Comparison of ENCODE assay signal across 13 mouse cellular contexts in the genomic region with DNA sequence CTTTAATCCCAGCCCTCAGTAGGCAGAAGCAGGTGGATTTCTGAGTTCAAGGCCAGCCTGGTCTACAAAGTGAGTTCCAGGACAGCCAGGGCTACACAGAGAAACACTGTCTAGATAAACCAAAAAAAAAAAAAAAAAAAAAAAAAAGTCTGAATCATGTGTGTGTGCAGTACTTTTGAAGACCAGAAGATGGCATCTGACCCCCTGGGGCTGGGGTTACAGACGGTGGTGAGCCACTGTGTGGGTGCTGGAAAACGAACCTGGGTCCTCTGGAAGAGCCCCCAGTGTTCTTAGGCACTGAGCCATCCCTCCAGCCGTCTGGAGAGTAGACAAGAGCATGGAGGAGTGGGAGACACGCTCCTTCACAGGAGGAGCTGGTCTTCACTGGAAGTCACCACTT. TPM values are rescaled to one million over a fixed set of nuclear protein-coding genes. Genes with fewer than 3 reads are reported as not detected.
A peak's percentile ranks its signal among the peaks of the same experiment; 100 is the strongest.
DNase-seq lines count a peak whose midpoint lies in the region; ATAC-seq and TF ChIP-seq lines count a peak whose summit lies in the region.
"Had no signal": no experiment of that assay in that cellular context is flagged by ENCODE, and none has a peak within 500 bp of the region (broad histone marks: within the 10 kb centered on the region; RNA-seq: fewer than 3 reads in every experiment).

No protein-coding gene starts in this region.

- H3K27me3 ChIP-seq in intestine, postnatal 0 days (replicated peaks; ENCODE audit: control insufficient read depth, insufficient read depth, low read length), result no peaks in the 10 kb centered on the region
- no peaks in the 10 kb centered on the region for H3K27me3 ChIP-seq in intestine, embryonic 16.5 days (replicated peaks; ENCODE audit: control insufficient read depth, insufficient read depth, low read length)
- no peaks in the 10 kb centered on the region for H3K27me3 ChIP-seq in lung, embryonic 14.5 days (ENCODE audit: insufficient read depth, low read length)
- H3K27me3 ChIP-seq in liver, postnatal 0 days (ENCODE audit: insufficient read depth, low read length), result no peaks in the 10 kb centered on the region
- H3K27me3 ChIP-seq: embryonic facial prominence, embryonic 15.5 days; midbrain, embryonic 13.5 days had no signal

- DNase-seq in lung, embryonic 14.5 days, result no peak
- DNase-seq in lung, postnatal 10 days, result no peak
- DNase-seq in ES-CJ7 (ENCODE audit: low read depth, low spot score), result peak; percentile 47
- no peak for DNase-seq in liver, postnatal 0 days
- no peak for DNase-seq in heart, adult 18-20 months
- DNase-seq: adrenal gland, adult 2 months; heart, postnatal 10 days had no signal

- H3K9me3 ChIP-seq in intestine, postnatal 0 days (ENCODE audit: control insufficient read depth), result no peaks in the 10 kb centered on the region
- H3K9me3 ChIP-seq in intestine, embryonic 16.5 days (ENCODE audit: control insufficient read depth, low read length), result 0 out of 2 replicates have a peak, but pooled peaks cover 3% of the 10 kb centered on the region
- no peaks in the 10 kb centered on the region for H3K9me3 ChIP-seq in lung, embryonic 14.5 days (ENCODE audit: low read depth, low read length)
- 0 out of 2 replicates have a peak, but pooled peaks cover 2% of the 10 kb centered on the region for H3K9me3 ChIP-seq in liver, postnatal 0 days (ENCODE audit: low read length)
- H3K9me3 ChIP-seq: embryonic facial prominence, embryonic 15.5 days; midbrain, embryonic 13.5 days had no signal

- no peak for TF ChIP-seq EP300 in liver, postnatal 0 days (IDR thresholded peaks at IDR 0.05; ENCODE audit: low read depth)

- peak; percentile 47 for TF ChIP-seq CTCF in intestine, postnatal 0 days (IDR thresholded peaks at IDR 0.05; ENCODE audit: low read depth)
- peak; percentile 20; the same call in 1 of the 2 replicates for TF ChIP-seq CTCF in lung, embryonic 14.5 days (IDR thresholded peaks at IDR 0.05; ENCODE audit: low read depth)
- peak; percentile 46 for TF ChIP-seq CTCF in liver, postnatal 0 days (IDR thresholded peaks at IDR 0.05; ENCODE audit: low read depth)

- H3K4me1 ChIP-seq in intestine, postnatal 0 days (replicated peaks; ENCODE audit: control insufficient read depth, insufficient read depth, low read length), result 0 out of 2 replicates have a peak, but pooled peaks cover 2% of the 10 kb centered on the region
- peaks cover 21% of the 10 kb centered on the region for H3K4me1 ChIP-seq in intestine, embryonic 16.5 days (ENCODE audit: control insufficient read depth, insufficient read depth, low read length)
- no peaks in the 10 kb centered on the region for H3K4me1 ChIP-seq in lung, embryonic 14.5 days (ENCODE audit: insufficient read depth)
- peaks cover 13% of the 10 kb centered on the region for H3K4me1 ChIP-seq in liver, postnatal 0 days (ENCODE audit: insufficient read depth)

- 78% methylated on average over 4 of the region's 4 CpGs for WGBS in intestine, postnatal 0 days
- 74% methylated on average over 4 of the region's 4 CpGs for WGBS in intestine, embryonic 16.5 days
- 65% methylated on average over 4 of the region's 4 CpGs for WGBS in lung, embryonic 14.5 days
- WGBS in liver, postnatal 0 days (ENCODE audit: insufficient replicate concordance), result 72% methylated on average over 4 of the region's 4 CpGs

- no peak overlapping the region for H3K4me2 ChIP-seq in intestine, postnatal 0 days (replicated peaks; ENCODE audit: low read depth)
- H3K4me2 ChIP-seq in intestine, embryonic 16.5 days (ENCODE audit: low read depth, low read length), result no peak overlapping the region
- no peak overlapping the region for H3K4me2 ChIP-seq in lung, embryonic 14.5 days
- no peak overlapping the region for H3K4me2 ChIP-seq in liver, postnatal 0 days (ENCODE audit: low read depth, low read length)
- H3K4me2 ChIP-seq: embryonic facial prominence, embryonic 15.5 days; midbrain, embryonic 13.5 days had no signal

- no peak overlapping the region for H3K4me3 ChIP-seq in intestine, postnatal 0 days (ENCODE audit: low read depth, low read length)
- no peak overlapping the region for H3K4me3 ChIP-seq in intestine, embryonic 16.5 days (ENCODE audit: low read length)
- no peak overlapping the region for H3K4me3 ChIP-seq in lung, embryonic 14.5 days (ENCODE audit: low read depth, low read length)
- no peak overlapping the region for H3K4me3 ChIP-seq in liver, postnatal 0 days (ENCODE audit: low read depth, low read length)
- H3K4me3 ChIP-seq: embryonic facial prominence, embryonic 15.5 days; midbrain, embryonic 13.5 days had no signal

- ATAC-seq in intestine, postnatal 0 days, result no peak
- no peak for ATAC-seq in intestine, embryonic 16.5 days
- no peak for ATAC-seq in lung, embryonic 14.5 days (ENCODE audit: insufficient read depth)
- ATAC-seq in liver, postnatal 0 days, result no peak
- ATAC-seq: hindbrain, embryonic 16.5 days; midbrain, embryonic 13.5 days had no signal

- no peak overlapping the region for H3K27ac ChIP-seq in intestine, postnatal 0 days (ENCODE audit: low read depth, low read length)
- no peak overlapping the region for H3K27ac ChIP-seq in intestine, embryonic 16.5 days (ENCODE audit: low read length)
- no peak overlapping the region for H3K27ac ChIP-seq in lung, embryonic 14.5 days (ENCODE audit: low read depth)
- no peak overlapping the region for H3K27ac ChIP-seq in liver, postnatal 0 days (ENCODE audit: low read depth)
- H3K27ac ChIP-seq: embryonic facial prominence, embryonic 15.5 days; macrophage; midbrain, embryonic 13.5 days had no signal

- no peak overlapping the region for H3K9ac ChIP-seq in intestine, postnatal 0 days (ENCODE audit: low read depth, low read length)
- H3K9ac ChIP-seq in intestine, embryonic 16.5 days (ENCODE audit: low read depth, low read length), result no peak overlapping the region
- no peak overlapping the region for H3K9ac ChIP-seq in lung, embryonic 14.5 days
- H3K9ac ChIP-seq in liver, postnatal 0 days (replicated peaks), result no peak overlapping the region
- H3K9ac ChIP-seq: embryonic facial prominence, embryonic 15.5 days; midbrain, embryonic 13.5 days had no signal

- peaks cover 56% of the 10 kb centered on the region for H3K36me3 ChIP-seq in intestine, postnatal 0 days (ENCODE audit: control insufficient read depth, insufficient read depth)
- H3K36me3 ChIP-seq in intestine, embryonic 16.5 days (ENCODE audit: control insufficient read depth, insufficient read depth, low read length), result peaks cover 41% of the 10 kb centered on the region
- H3K36me3 ChIP-seq in lung, embryonic 14.5 days (ENCODE audit: insufficient read depth), result peaks cover 47% of the 10 kb centered on the region
- H3K36me3 ChIP-seq in liver, postnatal 0 days (replicated peaks; ENCODE audit: insufficient read depth, low read length), result peaks cover 70% of the 10 kb centered on the region

RNA-seq across cellular contexts. Expression of gene Abcb6, which starts 2.0 kb away (rescaled TPM):
- 13.9 and 17.1 TPM in 2 replicates for polyA plus RNA-seq in intestine, postnatal 0 days (2015; fragmentation: Nextera tagmentation; extraction: Ambion mirVana)
- 21.5 and 27.8 TPM in 2 replicates for polyA plus RNA-seq in intestine, embryonic 16.5 days (2015; fragmentation: Nextera tagmentation; extraction: Ambion mirVana)
- polyA plus RNA-seq in lung, embryonic 14.5 days (2014; fragmentation: Nextera tagmentation; extraction: Ambion mirVana), result 15.4 and 16.8 TPM in 2 replicates
- polyA plus RNA-seq in liver, postnatal 0 days (2015; fragmentation: Nextera tagmentation; extraction: Ambion mirVana), result 38.1 and 41.5 TPM in 2 replicates
- 10 to 100 TPM; 28.5 to 29.4 TPM for total RNA-seq in heart, adult 18-20 months (2021)

RNA-seq across cellular contexts. Expression of gene Ankzf1, which starts 9.8 kb away (rescaled TPM):
- polyA plus RNA-seq in intestine, postnatal 0 days (2015; fragmentation: Nextera tagmentation; extraction: Ambion mirVana), result 10.7 and 10.8 TPM in 2 replicates
- polyA plus RNA-seq in intestine, embryonic 16.5 days (2015; fragmentation: Nextera tagmentation; extraction: Ambion mirVana), result 25.4 and 26.5 TPM in 2 replicates
- 13.3 and 16.5 TPM in 2 replicates for polyA plus RNA-seq in lung, embryonic 14.5 days (2014; fragmentation: Nextera tagmentation; extraction: Ambion mirVana)
- polyA plus RNA-seq in liver, postnatal 0 days (2015; fragmentation: Nextera tagmentation; extraction: Ambion mirVana), result 8.0 and 9.8 TPM in 2 replicates
- total RNA-seq in heart, adult 18-20 months (2021), result 10 to 100 TPM in 1 of 2 experiments, 1 to 10 TPM in 1; 7.8 to 10.8 TPM

RNA-seq across cellular contexts. Expression of gene Atg9a, which starts 9.8 kb away (rescaled TPM):
- 23.5 and 25.2 TPM in 2 replicates for polyA plus RNA-seq in intestine, postnatal 0 days (2015; fragmentation: Nextera tagmentation; extraction: Ambion mirVana)
- 28.3 and 31.7 TPM in 2 replicates for polyA plus RNA-seq in intestine, embryonic 16.5 days (2015; fragmentation: Nextera tagmentation; extraction: Ambion mirVana)
- 25.2 and 27.5 TPM in 2 replicates for polyA plus RNA-seq in lung, embryonic 14.5 days (2014; fragmentation: Nextera tagmentation; extraction: Ambion mirVana)
- polyA plus RNA-seq in liver, postnatal 0 days (2015; fragmentation: Nextera tagmentation; extraction: Ambion mirVana), result 17.6 and 17.8 TPM in 2 replicates
- total RNA-seq in heart, adult 18-20 months (2021), result 10 to 100 TPM; 58.8 to 68.8 TPM

RNA-seq across cellular contexts. Expression of gene Zfand2b, which starts 13.7 kb away (rescaled TPM):
- 47.5 and 51.2 TPM in 2 replicates for polyA plus RNA-seq in intestine, postnatal 0 days (2015; fragmentation: Nextera tagmentation; extraction: Ambion mirVana)
- 53.2 and 54.6 TPM in 2 replicates for polyA plus RNA-seq in intestine, embryonic 16.5 days (2015; fragmentation: Nextera tagmentation; extraction: Ambion mirVana)
- polyA plus RNA-seq in lung, embryonic 14.5 days (2014; fragmentation: Nextera tagmentation; extraction: Ambion mirVana), result 32.6 and 32.9 TPM in 2 replicates
- 32.7 and 34.7 TPM in 2 replicates for polyA plus RNA-seq in liver, postnatal 0 days (2015; fragmentation: Nextera tagmentation; extraction: Ambion mirVana)
- 10 to 100 TPM; 12.1 to 14.1 TPM for total RNA-seq in heart, adult 18-20 months (2021)

RNA-seq across cellular contexts. Expression of gene Glb1l, which starts 28.5 kb away (rescaled TPM):
- 3.6 and 3.7 TPM in 2 replicates for polyA plus RNA-seq in intestine, postnatal 0 days (2015; fragmentation: Nextera tagmentation; extraction: Ambion mirVana)
- 9.2 and 10.1 TPM in 2 replicates for polyA plus RNA-seq in intestine, embryonic 16.5 days (2015; fragmentation: Nextera tagmentation; extraction: Ambion mirVana)
- polyA plus RNA-seq in lung, embryonic 14.5 days (2014; fragmentation: Nextera tagmentation; extraction: Ambion mirVana), result 16.0 and 16.7 TPM in 2 replicates
- polyA plus RNA-seq in liver, postnatal 0 days (2015; fragmentation: Nextera tagmentation; extraction: Ambion mirVana), result 2.7 and 3.5 TPM in 2 replicates
- total RNA-seq in heart, adult 18-20 months (2021), result 1 to 10 TPM; 2.0 to 2.5 TPM
